Mouse (Mus musculus) kidney, postnatal 36 days (tissue): ENCODE measurements around the gene Maml3.

Source experiments
- DNase-seq, 2 experiments: peaks; one replicate each; pipeline ENCODE4 v3.0.0; 2021 to 2022; ENCODE audit warnings: mixed read lengths in 2 of 2

Maml3 gene

DNA sequence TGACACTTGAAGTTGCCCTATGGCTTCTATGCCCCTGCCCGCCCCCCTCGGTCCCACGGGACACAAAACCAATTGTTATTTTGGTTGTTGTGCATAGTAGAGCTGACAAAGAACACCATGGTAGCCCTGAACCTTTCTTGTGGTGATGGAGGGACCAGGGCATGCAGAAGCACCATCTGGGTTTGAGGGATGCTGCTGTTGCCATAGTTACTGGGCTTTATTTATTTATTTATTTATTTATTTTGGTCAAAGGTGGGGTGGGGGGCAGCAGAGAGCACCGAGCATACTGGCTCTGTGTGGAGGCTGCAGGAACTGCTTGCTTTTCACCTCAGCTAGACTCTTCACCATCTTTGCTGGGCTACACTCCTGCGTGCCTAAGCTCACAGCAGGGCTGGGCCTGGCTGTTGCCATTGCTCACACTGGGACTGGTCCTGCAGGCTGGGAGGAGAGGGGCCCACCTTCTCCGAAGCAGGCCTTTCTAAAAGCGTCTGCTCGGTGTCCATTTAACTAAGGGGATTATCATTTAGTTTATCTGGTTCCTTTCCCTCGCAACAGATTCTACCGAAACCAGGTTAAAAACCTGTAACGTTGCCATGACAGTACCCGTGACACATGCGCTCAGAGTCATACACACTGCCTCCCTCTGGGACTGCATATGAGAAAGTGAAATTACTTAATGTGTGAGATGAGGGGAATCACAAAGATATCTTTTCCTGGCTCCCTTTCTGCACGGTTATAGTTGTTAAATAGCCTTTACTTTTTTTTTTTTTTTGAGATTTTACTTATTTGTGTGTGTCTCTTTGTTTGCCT lies 375.6 kb downstream of the Maml3 start:
- DNase-seq: no peak

DNA sequence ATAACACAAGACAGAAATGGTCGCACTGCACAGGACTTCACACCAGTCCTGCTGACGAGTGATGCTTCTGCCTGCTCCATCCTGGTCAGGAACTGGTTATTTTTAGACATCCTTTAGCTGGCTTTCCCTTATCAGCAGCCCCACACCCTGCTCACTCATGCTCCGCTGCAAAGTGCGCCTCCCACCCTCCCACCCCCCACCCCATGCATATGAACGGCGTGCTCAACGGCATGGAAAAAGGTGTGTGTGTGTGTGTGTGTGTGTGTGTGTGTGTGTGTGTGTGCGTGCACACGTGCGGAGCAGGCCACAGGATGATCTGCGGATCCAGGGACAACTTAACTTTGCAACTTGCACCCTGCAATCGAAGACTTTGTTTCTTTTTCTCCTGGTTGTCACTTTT lies 376.4 kb downstream of the Maml3 start:
- no peak for DNase-seq

DNA sequence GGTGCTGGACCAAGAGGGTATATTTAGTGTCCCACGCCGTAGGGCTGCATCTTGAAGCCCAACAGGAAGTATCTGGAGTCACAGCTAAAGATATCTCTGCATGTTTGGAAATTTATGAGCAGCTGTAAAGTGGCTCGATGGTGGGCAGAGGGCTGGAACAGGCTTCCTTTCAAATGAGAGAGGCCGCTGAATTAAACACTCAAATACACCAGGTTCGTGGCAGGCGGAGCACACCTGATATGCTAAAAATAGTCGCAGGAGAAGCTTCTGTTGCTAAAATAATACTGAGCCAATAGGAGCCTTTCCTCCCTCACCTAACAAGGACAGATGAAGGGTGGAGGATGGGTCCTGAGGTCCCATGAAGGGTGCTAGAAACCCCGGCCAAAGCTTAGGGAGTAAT lies 376.9 kb downstream of the Maml3 start:
- no peak for DNase-seq

DNA sequence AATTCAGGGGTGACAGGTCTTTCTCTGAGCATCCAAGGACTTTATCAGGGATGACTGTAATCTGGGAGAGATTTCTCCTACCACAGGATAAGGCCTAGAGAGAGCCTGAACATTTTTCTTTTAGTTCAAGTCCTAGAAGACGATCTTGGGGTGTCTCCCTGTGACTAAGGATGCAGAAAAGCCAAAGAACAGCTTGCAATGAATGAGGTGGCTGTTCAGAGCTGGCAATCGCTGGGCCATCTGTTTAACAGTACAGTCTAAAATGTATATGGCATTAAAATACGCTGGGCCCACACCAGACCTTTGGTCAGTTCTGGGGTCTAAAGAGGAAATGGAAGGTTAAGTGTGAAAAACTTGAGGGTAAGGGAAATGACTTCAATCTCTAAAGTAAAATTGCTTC lies 377.4 kb downstream of the Maml3 start:
- DNase-seq: no peak

DNA sequence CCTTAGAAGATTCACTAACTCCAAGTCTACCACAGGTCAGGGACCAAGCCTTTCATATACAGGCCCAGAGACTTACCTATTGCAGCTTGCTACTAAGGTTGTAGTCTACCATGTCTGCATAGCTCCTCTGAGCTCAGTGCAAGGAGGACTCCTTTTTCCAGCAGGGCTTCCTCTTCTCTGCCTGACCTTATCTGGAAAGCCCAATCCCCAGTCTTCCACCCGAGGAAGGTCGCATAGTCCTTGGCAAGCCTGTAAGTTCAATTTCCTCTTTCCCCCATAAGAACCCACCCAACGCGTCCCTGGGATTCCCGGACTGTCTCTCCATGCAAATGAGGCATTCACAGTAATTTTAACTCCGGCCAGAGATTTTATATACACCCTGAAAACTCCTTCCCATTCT lies 378.6 kb downstream of the Maml3 start:
- no peak for DNase-seq

DNA sequence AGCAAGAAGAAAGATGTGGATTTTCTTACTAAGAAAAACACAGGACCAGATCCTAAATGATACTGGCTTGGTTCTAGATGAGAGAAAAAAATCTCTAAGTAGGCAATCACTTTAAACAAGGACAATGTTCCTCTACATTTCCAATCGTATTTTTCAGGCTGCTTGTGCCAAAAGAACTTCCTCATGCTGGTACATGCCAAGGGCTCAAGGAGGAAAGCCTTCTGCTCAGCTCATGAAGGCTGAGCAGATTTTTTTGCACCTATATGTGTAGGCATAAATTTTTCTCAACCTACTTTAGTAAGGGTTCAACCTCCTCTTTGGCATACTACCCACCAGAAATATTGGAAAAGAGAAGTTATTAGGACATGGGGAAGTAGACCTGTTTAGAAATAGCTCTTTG lies 384.9 kb downstream of the Maml3 start:
- DNase-seq: no peak

DNA sequence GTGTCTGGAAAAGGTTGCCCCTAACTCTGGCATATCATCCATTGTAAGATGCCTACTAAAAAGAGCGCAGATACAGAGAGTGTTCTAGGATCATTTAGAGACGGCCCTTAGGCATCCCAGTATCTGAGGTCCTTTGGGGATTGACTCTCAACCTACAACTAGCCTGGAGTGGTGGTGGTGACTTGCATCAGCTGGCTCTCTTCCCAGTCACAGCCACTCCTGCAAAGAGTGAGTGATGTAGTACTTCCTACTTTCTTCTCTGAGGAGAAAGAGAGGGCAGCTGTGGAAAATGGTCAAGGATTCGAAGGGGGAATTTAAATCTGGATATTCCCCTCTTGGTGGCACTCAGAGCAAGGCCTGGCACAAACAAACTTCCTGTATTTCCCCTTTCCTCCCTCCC lies 385.5 kb downstream of the Maml3 start:
- no peak for DNase-seq

DNA sequence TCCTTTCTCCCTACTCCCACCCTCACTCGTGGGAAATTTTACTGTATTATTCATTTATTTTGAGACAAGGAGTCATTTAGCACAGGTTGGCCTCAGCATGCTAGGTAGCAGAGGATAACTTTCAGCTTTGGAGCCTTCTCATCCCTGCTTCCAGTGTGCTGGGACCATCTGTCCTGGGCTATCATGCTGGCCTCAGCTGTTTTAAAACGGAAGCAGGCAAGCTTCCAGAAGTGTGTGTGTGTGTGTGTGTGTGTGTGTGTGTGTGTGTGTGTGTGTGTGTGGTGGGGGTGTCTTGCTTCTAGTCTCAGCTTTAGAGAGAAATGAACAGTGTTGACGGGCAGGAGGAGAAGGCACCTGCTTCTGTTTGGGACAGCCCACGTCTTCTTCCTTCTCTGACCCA lies 387.0 kb downstream of the Maml3 start:
- DNase-seq: peak in 1 of 2 experiments; percentile 29

DNA sequence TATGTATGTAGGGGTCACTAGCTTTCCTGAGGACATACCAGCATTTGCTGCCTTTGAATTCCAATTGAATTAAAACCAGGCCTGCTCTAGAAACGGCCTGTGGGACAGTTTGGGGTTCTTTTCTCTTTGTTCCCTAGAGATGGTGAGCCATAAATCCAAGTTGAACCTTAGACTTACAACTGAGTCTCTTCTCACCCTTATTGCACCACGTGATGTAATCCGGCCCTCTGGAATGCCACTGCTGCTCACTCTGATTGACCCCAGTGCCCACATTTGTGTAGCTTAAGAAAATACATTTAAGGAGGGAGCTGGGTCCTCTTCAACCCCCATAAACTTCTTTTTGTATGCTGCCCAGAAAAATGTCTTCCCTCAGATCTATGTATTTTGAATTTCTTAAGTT lies 387.4 kb downstream of the Maml3 start:
- no peak for DNase-seq

DNA sequence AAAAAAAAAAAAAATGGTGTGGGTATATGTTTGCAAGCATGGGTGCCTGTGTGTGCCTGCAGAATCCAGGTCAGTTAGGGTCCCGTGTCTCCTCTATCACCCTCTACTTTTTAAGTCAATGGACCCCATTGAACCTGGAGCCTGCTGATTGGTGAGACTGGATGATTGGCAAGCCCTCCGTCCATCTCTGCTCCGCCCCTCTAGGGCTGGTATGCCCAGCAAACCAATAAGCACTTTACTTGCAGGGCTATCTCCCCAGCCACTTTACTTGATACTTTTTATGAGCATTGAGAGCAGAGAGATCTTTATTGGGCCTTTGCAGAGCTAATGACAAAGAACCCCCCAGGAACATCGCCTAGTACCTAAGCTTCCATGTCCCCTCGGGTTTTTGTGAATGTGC lies 390.4 kb downstream of the Maml3 start:
- DNase-seq: no peak

DNA sequence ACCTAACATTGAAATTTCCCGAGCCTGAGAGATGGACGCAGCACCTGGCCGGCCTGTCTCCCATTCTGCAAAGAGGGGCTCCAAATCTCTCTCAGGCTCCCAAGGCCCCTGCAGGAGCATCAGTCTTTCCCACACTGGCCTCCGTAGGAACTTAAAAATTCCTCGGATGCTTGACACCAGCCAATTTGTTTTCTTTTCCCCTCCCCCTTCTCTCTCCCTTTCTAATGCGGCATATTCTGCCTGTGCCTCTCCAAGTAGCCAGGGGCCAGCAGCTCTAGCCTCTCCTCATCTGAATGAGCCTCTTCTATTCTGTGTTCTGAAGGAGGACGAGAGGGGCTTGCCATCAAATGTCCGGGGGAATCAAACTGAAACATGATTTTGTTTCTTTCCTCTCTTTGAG lies 391.6 kb downstream of the Maml3 start:
- DNase-seq: no peak

DNA sequence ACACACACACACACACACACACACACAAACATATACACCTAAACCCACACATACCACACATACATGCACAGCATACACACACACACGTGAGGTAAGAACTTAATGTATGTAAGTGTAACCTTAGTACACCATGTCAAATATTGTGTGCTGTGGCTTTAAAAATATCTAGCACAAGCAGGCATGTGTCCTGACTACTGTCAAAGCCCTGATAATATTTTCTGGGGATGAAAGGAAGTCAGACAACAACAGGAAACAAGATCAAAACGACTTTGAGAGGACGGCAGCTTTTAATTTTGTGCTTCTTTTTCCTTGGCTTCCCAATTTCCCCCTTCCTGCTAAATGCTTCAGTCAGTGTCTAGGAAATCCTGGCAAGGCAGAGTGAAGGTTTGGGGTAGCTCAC lies 392.5 kb downstream of the Maml3 start:
- DNase-seq: no peak

DNA sequence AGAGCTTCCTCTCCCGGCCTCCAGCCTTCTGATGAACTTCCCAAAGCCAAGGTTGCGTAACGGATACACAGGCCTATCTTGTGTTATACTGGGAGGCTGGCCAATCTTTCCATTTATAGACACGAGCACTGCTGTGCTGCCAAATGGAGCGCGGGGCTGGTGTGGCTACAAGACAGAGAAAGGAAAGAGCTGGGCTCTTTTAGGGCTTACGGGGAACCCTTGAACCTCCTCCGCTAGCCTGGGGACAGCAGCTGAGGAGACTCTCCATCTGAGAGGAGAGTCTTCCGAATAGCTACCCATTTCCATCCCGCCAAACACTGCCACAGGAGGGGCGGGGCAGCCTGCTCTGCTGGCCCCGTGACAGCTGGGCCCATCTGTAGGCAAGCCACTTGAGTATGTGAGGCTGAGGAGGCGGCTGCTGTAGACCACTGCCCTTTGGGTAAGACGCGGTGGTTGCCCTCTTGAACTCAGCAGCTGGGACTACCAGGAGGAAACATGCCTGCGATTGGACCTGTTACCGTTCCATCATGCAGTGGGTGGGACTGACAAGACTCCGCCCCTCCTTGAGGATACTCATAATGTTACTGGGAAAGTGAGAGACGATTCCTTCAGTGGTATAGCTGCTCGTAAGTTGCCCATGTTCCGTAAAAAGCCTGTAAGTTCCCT lies 396.0 kb downstream of the Maml3 start:
- DNase-seq: peak; percentile 83 to 93

DNA sequence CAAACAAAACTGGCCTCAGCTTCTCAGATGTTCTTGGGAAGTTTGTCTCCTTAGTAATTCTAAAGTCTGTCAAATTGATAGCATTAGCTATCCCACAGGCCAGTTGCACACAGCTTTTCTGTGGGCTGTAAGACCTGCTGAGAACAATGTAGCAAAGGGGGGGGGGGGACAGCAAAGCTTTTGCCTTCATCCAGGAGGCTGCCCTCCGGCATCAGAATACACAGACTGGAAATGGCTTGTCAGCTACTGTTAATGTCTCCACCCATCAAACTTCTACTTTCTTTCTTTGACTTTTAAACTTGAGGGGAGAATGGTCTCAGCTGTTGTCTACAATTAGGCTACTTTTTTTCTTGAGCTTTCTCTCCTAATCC lies 396.5 kb downstream of the Maml3 start:
- DNase-seq: no peak

DNA sequence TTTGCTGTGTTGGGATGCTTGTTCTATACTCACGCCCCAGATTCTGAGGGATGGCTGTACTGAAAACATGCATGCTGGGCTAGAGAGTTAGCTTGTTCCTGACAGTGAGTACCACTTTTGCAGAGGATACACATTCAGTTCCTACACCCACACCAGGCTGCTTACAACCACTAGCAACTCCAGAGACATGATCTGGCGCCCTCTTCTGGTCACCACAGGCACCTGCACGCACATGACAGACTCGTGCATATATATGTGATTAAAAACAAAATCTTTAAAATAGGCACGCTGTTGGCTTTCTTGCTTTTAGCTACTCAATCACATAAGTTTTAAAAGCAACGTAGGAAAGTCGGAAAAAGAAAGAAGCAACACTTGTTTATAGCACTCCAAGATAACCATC lies 399.7 kb downstream of the Maml3 start:
- DNase-seq: no peak

DNA sequence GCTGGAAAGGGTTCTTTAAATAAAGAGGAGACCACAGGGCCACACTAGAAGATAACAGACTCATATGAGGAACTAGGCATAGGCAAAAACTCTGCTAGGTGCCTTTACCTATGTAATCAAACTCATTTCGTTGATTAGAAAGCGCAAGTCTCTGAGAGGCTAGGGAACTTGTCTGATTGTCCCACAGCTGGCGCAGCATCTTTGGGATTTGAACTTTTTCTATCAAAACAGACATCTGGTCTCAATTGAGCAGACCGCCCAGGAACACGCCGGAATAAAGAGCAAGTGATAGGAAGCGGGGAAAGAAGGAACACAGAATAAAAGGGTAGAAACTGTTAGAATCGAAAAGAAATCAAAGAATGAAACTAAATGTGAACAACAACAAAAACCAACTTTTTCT lies 401.4 kb downstream of the Maml3 start:
- no peak for DNase-seq

DNA sequence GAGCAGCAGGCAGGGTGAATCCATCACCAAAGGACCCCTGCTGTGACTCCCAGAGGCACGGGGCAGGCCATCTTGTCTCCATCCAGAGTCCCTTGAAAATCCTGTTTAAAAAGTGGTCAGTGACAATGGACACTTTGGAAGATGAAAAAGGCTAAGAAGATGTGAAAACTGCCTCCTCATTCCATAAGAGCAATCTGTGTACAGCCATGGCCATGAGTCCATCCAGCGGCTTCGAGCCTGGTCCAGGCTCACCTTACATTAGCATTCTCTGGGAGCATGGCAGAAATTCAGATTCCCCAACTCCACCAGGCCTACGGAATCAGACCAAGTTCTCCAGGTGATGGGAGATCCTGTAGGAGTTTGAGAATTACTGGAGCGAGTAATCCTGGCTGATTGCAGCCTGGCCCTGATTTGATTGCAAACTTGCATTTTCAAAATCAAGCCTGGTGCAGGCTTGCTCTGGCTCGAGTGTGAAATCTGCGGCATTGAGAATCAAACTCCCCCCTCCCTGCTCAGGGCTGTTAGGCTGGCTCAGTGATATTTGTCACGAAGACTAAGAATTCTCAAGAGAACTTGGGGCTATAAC lies 402.1 kb downstream of the Maml3 start:
- no peak for DNase-seq

DNA sequence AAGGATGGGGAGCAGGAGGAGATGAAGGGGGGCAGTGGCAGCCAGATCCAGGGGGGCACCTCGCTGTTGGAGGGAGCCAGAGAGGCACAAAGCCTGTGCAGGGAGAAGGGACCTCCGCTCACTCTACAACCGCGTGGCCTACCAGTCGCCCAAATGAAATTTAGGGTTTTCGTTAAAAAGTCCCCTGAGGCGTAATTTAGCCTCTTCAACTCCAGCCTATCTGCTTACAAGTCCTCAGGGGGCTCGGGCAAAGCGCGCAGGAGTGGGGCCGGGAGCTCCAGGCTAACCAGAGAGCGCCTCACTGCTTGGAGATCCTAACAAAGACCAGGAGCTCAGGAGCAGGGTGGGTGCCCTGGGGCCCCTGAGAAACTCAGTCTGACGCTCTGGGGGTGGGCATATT lies 402.9 kb downstream of the Maml3 start:
- no peak for DNase-seq

DNA sequence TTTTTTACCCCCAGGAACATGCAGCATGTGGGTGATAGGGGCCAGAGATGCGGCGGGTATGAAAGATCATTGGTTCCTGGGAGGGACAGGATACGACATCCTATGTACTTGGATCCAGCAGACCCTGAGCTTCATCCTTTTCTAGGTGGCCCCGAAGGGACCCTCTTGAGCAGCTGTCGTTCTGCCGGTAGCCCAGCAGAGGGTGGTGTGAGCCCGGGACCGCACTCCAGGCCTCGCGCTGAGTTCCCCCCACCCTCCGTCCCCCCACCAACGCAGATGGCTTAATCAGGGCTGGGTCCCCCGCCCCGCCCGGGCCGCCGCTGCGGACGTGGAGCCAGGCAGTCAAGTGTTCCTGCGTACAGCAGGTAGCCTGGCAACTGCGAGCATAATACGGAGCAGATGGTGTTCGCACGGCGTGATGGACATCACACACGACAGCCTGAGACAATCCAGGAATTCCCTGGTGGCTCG lies 403.6 kb downstream of the Maml3 start:
- DNase-seq: peak; percentile 49 to 72

DNA sequence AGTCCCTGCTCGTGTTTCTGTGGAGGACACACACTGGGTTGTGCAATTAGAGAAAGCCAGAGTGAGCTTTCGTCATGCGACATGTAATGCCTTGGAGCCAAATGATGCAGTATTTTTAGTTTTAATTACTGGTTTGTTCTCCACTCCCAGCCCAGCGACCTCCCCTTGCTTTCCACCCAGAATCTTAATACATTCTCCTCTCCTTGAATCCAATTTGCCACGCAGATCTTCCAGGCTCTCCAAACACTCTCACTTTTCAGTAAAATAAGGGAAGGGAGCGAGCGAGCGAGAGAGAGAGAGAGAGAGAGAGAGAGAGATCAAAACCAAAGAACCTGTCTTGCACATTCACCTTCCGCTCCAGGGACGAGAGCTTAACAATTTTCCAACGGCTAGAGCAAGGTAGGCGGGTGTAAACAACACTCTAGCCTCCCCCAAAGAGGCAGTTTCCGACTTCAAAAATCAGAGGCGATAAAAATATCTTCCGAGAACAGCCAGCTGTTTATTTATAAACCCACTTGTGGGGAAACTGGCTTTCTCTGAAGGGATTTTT lies 404.1 kb downstream of the Maml3 start:
- peak; percentile 12 to 30 for DNase-seq

DNA sequence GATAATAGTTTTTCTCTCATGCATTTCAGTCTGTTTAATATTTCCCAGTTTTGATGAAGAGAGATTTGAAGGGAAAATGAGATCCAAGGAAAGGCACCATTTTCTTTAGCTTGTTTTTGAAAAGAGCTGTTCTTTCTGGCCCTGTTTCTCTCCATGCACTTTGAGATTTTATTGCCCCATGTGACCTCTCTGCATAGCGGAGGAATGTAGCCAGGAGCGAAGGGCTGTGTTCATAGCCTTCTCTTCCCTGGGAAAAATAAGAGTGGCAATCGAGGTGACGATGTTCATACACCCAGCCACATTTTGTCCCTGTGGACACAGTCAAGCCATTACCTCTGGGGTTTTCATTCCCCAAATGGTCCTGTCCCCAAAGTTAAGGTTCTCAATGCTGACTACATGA lies 404.8 kb downstream of the Maml3 start:
- peak; percentile 34 to 40 for DNase-seq

DNA sequence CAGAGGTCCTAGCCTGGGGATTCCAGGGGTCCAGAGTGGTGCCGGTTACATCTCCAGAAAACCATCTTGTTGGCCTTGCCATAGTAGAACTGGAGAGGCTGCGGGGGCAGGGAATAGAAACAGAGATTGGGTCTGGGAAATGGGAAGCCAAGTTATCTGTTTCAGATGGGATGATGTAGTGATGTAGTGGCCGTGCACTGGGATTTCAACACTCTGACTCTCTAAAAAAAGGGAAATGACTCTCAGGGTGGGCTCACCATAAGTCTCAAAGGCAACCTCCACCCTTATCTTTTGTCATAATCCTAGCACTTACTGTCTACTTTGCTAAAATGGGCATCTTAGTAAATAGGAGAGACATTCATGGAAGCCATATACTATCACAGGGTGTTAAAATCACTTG lies 406.9 kb downstream of the Maml3 start:
- no peak for DNase-seq

DNA sequence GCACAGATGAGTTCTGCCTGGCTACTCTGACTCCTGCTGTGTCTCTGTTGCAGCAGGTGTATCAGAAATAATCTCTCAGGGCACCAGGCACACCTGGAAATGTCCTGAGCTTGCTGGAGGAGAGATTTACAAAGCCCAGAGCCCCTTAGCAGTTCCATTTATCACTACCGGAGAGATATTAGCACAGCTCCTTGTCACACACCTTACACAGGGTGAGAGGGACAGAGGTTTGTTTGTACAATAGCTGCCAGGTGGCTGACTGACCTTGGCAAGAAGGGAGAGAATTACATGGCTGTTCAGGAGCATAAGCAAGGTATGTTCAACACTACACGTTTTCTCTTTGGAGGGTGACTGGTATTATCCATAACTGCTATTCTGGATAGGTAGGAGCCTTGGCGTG lies 409.2 kb downstream of the Maml3 start:
- no peak for DNase-seq

DNA sequence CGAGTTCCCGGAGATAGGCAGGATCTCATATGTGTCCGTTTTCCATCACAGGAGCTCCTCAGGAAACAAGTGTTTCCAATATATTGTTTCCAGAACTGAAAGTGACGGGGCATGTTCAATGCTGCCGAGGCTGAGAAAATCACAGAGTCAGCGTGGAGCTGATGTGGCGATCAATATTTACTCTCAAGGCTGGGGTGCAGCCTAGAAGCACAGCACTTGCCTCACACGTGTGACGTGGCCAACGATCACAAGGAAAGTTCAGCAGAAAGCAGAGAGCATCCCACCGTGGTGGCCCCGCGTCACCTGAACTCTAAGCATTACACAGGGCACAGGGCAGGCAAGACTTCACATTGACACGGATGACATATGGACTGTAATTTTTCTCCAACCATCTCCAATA lies 410.3 kb downstream of the Maml3 start:
- no peak for DNase-seq
